Mouse (Mus musculus): ENCODE measurements around the gene Ebf3. TPM values are rescaled to one million over a fixed set of nuclear protein-coding genes. Genes with fewer than 3 reads are reported as not detected.
A peak's percentile ranks its signal among the peaks of the same experiment; 100 is the strongest.

The Ebf3 gene
- polyA plus RNA-seq, 1 experiment from 2014 or later, result 0.89 TPM

GRCm38 (mm10) chr7:137318924-137319885 is 5.0 kb upstream of the Ebf3 start:
- WGBS, result 1% methylated on average over 48 of the region's 48 CpGs
- H3K9ac ChIP-seq (ENCODE audit: low read length), result no peak overlapping the region
- DNase-seq (ENCODE audit: low spot score) (peak; percentile 80), ATAC-seq (no peak)
- no peak overlapping the region for H3K27ac ChIP-seq (ENCODE audit: low read depth, low read length)
- H3K36me3 ChIP-seq (ENCODE audit: control insufficient read depth, insufficient read depth, low read length), result no peaks in the 10 kb centered on the region
- no peak overlapping the region for H3K4me3 ChIP-seq (ENCODE audit: low read depth, low read length)
- no peaks in the 10 kb centered on the region for H3K9me3 ChIP-seq (replicated peaks; ENCODE audit: control insufficient read depth, low read length)
- peaks cover 93% of the 10 kb centered on the region for H3K27me3 ChIP-seq (replicated peaks; ENCODE audit: control insufficient read depth, insufficient read depth, low read length)
- H3K4me1 ChIP-seq (ENCODE audit: control insufficient read depth, insufficient read depth, low read length), result peaks cover 23% of the 10 kb centered on the region
- H3K4me2 ChIP-seq (ENCODE audit: low read length), result no peak overlapping the region

DNA sequence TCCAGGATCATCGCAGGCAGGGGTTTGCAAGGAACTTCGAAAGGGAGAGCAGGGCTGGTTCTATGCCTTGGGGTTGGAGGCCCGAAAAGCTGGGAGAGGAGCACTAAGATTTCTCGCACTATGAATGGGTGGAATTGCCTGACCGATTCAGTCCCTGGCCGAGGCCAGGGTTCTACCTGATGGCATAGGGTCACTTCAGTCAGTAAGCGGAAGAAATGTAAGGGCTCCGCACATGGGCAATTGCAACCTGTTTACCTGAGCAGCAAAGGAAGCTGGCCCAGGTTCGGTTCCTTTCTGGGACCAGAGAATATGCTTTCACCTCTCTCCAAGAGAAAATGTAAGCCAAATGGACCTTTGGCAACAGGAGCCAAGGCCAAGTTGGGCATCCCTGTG is 4.1 kb upstream of the Ebf3 start:
- Histone ChIP-seq H3K4me3 (ENCODE audit: low read depth, low read length) (no peak overlapping the region), H3K9ac (ENCODE audit: low read length) (no peak overlapping the region)

GRCm38 (mm10) chr7:137317659-137318382 is 3.6 kb upstream of the Ebf3 start:
- peaks cover 88% of the 10 kb centered on the region for H3K27me3 ChIP-seq (replicated peaks; ENCODE audit: control insufficient read depth, insufficient read depth, low read length)

More for the DNA sequence above, 4.1 kb upstream of the Ebf3 start:
- Histone ChIP-seq H3K27me3 (replicated peaks; ENCODE audit: control insufficient read depth, insufficient read depth, low read length) (peaks cover 91% of the 10 kb centered on the region), H3K4me2 (ENCODE audit: low read length) (no peak overlapping the region), H3K4me1 (ENCODE audit: control insufficient read depth, insufficient read depth, low read length) (peaks cover 25% of the 10 kb centered on the region), H3K27ac (ENCODE audit: low read depth, low read length) (no peak overlapping the region), H3K9me3 (replicated peaks; ENCODE audit: control insufficient read depth, low read length) (no peaks in the 10 kb centered on the region), H3K36me3 (ENCODE audit: control insufficient read depth, insufficient read depth, low read length) (no peaks in the 10 kb centered on the region)
- WGBS, result 4% methylated on average over 9 of the region's 9 CpGs
- DNase-seq (ENCODE audit: low spot score) (no peak), ATAC-seq (no peak)

DNA sequence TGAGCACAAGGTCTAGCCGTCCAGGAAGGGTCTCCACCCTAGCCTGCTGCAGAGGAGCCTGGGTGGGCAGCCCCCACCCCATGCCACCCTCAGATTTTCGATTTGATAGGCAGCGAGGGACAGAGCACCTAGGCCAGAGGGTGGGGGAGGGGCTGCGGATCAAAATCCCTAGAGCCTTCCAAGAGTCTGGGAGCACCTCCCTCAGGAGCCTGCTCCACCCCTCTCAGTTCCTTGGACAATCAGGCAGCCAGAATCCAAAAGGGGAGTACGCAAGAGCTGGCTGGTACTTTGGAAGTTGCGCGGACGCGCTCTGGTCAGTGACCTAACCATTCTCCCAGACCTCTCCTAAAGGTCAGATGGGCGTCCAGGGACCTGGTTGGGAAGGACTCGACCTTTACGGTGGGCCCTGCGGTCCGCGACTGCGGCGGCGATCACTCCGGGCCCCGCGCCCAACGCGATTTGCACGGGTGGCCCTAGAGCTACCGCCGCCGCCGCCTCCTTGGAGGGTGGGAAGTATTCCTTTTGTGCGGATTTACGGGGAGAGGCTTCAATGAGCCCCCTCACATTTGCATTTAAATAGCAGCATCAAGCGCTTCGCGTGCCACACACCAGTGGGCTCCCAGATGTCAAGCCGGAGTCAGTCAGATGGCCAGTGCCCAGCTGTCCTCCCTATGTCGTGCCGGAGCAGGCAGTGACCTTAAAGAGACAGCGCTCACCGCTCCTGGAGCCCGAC is 2.8 kb upstream of the Ebf3 start:
- ATAC-seq (no peak), DNase-seq (ENCODE audit: low spot score) (peak; percentile 46)
- Histone ChIP-seq H3K9ac (ENCODE audit: low read length) (0 out of 2 replicates have a peak overlapping the region, but pooled peaks have one; percentile 13), H3K4me2 (ENCODE audit: low read length) (peak overlapping the region; percentile 35), H3K4me1 (ENCODE audit: control insufficient read depth, insufficient read depth, low read length) (peaks cover 21% of the 10 kb centered on the region), H3K27ac (ENCODE audit: low read depth, low read length) (peak overlapping the region; percentile 17; the same call in 1 of the 2 replicates), H3K27me3 (replicated peaks; ENCODE audit: control insufficient read depth, insufficient read depth, low read length) (peaks cover 85% of the 10 kb centered on the region), H3K36me3 (ENCODE audit: control insufficient read depth, insufficient read depth, low read length) (no peaks in the 10 kb centered on the region), H3K4me3 (ENCODE audit: low read depth, low read length) (peak overlapping the region; percentile 9; the same call in 1 of the 2 replicates), H3K9me3 (replicated peaks; ENCODE audit: control insufficient read depth, low read length) (no peaks in the 10 kb centered on the region)
- under 1% methylated on average over 39 of the region's 39 CpGs for WGBS

More at GRCm38 (mm10) chr7:137317659-137318382, 3.6 kb upstream of the Ebf3 start:
- Histone ChIP-seq H3K4me3 (ENCODE audit: low read depth, low read length) (0 out of 2 replicates have a peak overlapping the region, but pooled peaks have one; percentile 9), H3K36me3 (ENCODE audit: control insufficient read depth, insufficient read depth, low read length) (no peaks in the 10 kb centered on the region), H3K9ac (ENCODE audit: low read length) (no peak overlapping the region), H3K9me3 (replicated peaks; ENCODE audit: control insufficient read depth, low read length) (no peaks in the 10 kb centered on the region), H3K4me1 (ENCODE audit: control insufficient read depth, insufficient read depth, low read length) (peaks cover 25% of the 10 kb centered on the region), H3K27ac (ENCODE audit: low read depth, low read length) (no peak overlapping the region), H3K4me2 (ENCODE audit: low read length) (no peak overlapping the region)
- no peak for ATAC-seq
- WGBS, result under 1% methylated on average over 24 of the region's 24 CpGs
- no peak for DNase-seq (ENCODE audit: low spot score)

- no peaks in the 10 kb centered on the region for H3K36me3 ChIP-seq (ENCODE audit: control insufficient read depth, insufficient read depth, low read length)
- H3K4me3 ChIP-seq (ENCODE audit: low read depth, low read length), result no peak overlapping the region
- H3K4me2 ChIP-seq (ENCODE audit: low read length), result peak overlapping the region; percentile 35
- under 1% methylated on average over 20 of the region's 20 CpGs for WGBS
- peak overlapping the region; percentile 17; the same call in 1 of the 2 replicates for H3K27ac ChIP-seq (ENCODE audit: low read depth, low read length)
- no peak overlapping the region for H3K9ac ChIP-seq (ENCODE audit: low read length)
- H3K27me3 ChIP-seq (replicated peaks; ENCODE audit: control insufficient read depth, insufficient read depth, low read length), result peaks cover 83% of the 10 kb centered on the region
- no peaks in the 10 kb centered on the region for H3K9me3 ChIP-seq (replicated peaks; ENCODE audit: control insufficient read depth, low read length)
- no peak for ATAC-seq
- peak; percentile 83 for DNase-seq (ENCODE audit: low spot score)
- peaks cover 21% of the 10 kb centered on the region for H3K4me1 ChIP-seq (ENCODE audit: control insufficient read depth, insufficient read depth, low read length)
Measured at GRCm38 (mm10) chr7:137316181-137316925, 2.1 kb upstream of the Ebf3 start.

DNA sequence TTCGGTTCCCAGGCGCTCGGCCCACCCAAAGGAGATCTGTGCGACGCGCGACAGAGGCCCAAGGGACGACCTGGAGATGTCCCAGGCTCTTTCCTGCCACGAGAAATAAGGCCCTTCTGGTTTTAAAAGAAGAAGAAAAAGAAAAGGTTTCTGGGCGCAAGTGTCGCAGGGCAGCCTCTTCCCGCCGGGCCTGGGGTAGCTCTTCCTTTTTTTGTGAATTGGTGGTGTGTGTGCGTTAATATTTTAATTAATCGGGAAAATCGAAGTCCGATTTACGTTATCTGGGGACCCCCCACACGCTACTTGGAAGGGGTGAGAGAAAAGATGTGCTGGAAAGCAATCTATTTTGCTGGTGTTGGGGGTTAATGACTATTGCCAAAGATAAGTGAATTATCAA is 1.3 kb upstream of the Ebf3 start:
- H3K27ac ChIP-seq (ENCODE audit: low read depth, low read length), result no peak overlapping the region
- peaks cover 16% of the 10 kb centered on the region; the same call in 1 of the 2 replicates for H3K4me1 ChIP-seq (ENCODE audit: control insufficient read depth, insufficient read depth, low read length)
- 2% methylated on average over 19 of the region's 19 CpGs for WGBS
- H3K4me2 ChIP-seq (ENCODE audit: low read length), result peak overlapping the region; percentile 86; the same call in 1 of the 2 replicates
- no peak overlapping the region for H3K4me3 ChIP-seq (ENCODE audit: low read depth, low read length)
- ATAC-seq, result no peak
- peaks cover 82% of the 10 kb centered on the region for H3K27me3 ChIP-seq (replicated peaks; ENCODE audit: control insufficient read depth, insufficient read depth, low read length)
- H3K9me3 ChIP-seq (replicated peaks; ENCODE audit: control insufficient read depth, low read length), result no peaks in the 10 kb centered on the region
- DNase-seq (ENCODE audit: low spot score), result no peak
- no peaks in the 10 kb centered on the region for H3K36me3 ChIP-seq (ENCODE audit: control insufficient read depth, insufficient read depth, low read length)
- H3K9ac ChIP-seq (ENCODE audit: low read length), result no peak overlapping the region

DNA sequence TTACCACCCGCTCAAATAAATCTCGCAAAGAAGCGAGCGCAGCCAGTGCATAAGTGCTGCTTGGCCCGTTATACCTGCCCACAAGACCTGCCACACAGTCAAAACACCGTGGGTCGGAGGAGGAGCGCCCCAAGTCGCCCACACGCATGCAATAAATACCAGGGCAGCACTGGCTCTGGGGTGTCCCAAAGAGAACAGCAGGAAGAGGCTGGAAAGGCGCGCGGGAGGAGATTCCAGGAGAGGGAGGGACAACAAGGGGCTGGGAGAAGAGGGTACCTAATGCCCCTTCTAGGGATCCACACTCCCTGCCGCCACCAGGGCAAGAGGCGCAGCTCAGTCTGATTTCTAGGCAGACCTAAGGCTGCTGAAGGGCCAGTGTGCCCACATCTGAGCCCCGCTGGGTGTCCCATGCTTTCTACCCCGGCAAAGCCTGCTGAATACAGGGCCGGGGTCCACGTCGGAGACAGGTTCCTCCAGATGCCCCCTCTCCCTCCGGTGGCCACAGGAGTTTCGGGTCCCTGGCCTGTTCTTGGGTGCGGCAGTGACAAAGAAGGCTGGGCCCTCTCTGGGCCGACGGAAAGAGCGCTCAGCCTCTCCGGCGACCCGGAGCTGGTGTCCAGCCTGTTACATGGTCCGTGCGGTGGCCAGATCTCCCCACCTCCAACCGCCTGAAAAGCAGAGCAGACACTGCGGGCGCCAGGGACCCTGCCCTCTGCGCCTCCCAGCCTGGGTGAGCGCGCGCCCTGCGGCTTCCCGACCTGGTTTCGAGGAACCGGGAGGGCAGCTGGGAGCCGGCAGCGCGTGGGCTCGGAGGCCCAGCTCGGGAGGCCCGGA is 682 bp upstream of the Ebf3 start:
- peaks cover 22% of the 10 kb centered on the region for H3K4me1 ChIP-seq (ENCODE audit: control insufficient read depth, insufficient read depth, low read length)
- no peaks in the 10 kb centered on the region for H3K36me3 ChIP-seq (ENCODE audit: control insufficient read depth, insufficient read depth, low read length)
- peak overlapping the region; percentile 86 for H3K4me2 ChIP-seq (ENCODE audit: low read length)
- H3K27me3 ChIP-seq (replicated peaks; ENCODE audit: control insufficient read depth, insufficient read depth, low read length), result peaks cover 82% of the 10 kb centered on the region
- no peaks in the 10 kb centered on the region for H3K9me3 ChIP-seq (replicated peaks; ENCODE audit: control insufficient read depth, low read length)
- DNase-seq (ENCODE audit: low spot score) (peak; percentile 20), ATAC-seq (no peak)
- 1% methylated on average over 47 of the region's 48 CpGs for WGBS
- H3K4me3 ChIP-seq (ENCODE audit: low read depth, low read length), result peak overlapping the region; percentile 45; the same call in 1 of the 2 replicates
- H3K9ac ChIP-seq (ENCODE audit: low read length), result 0 out of 2 replicates have a peak overlapping the region, but pooled peaks have one; percentile 25
- H3K27ac ChIP-seq (ENCODE audit: low read depth, low read length), result no peak overlapping the region; the same call in 1 of the 2 replicates
